Mouse (Mus musculus): ENCODE data around the gene Atg4d.
"Not testable (repeated sequence)": the region's sequence is repeated elsewhere in the genome, so short reads cannot be mapped to it uniquely, and the experiment has no call there.

Gene Atg4d

GRCm38 (mm10) chr9:21265000-21265561 is at the start of gene Atg4d:
Gene Atg4d, plus strand, starts transcription at chr9:21265293.
- DNase-seq = peak; percentile 96

- DNase-seq = no peak
Measured at GRCm38 (mm10) chr9:21216050-21216841, 48.8 kb upstream of the Atg4d start.

- no peak for DNase-seq
Measured at GRCm38 (mm10) chr9:21219820-21220219, 45.3 kb upstream of the Atg4d start.

GRCm38 (mm10) chr9:21220490-21221382 is 44.4 kb upstream of the Atg4d start:
- DNase-seq = peak; percentile 94

GRCm38 (mm10) chr9:21221383-21221929 is 43.6 kb upstream of the Atg4d start:
- DNase-seq = peak; percentile 78

- not testable (repeated sequence) for DNase-seq
Measured at GRCm38 (mm10) chr9:21223490-21223889, 41.6 kb upstream of the Atg4d start.

GRCm38 (mm10) chr9:21223906-21224305 is 41.2 kb upstream of the Atg4d start:
- DNase-seq = no peak

GRCm38 (mm10) chr9:21224576-21225414 is 40.3 kb upstream of the Atg4d start:
- no peak for DNase-seq

GRCm38 (mm10) chr9:21225415-21225758 is 39.7 kb upstream of the Atg4d start:
- DNase-seq = no peak

GRCm38 (mm10) chr9:21227342-21227741 is 37.8 kb upstream of the Atg4d start:
- peak; percentile 58 for DNase-seq

- DNase-seq = no peak
Measured at GRCm38 (mm10) chr9:21231551-21231950, 33.5 kb upstream of the Atg4d start.

- DNase-seq = no peak
Measured at GRCm38 (mm10) chr9:21232867-21233266, 32.2 kb upstream of the Atg4d start.

- DNase-seq = no peak
Measured at GRCm38 (mm10) chr9:21233366-21233765, 31.7 kb upstream of the Atg4d start.

GRCm38 (mm10) chr9:21233805-21234204 is 31.3 kb upstream of the Atg4d start:
- no peak for DNase-seq

- peak; percentile 33 for DNase-seq
Measured at GRCm38 (mm10) chr9:21235341-21235740, 29.8 kb upstream of the Atg4d start.

- no peak for DNase-seq
Measured at GRCm38 (mm10) chr9:21236991-21237367, 28.1 kb upstream of the Atg4d start.

- DNase-seq = peak; percentile 64
Measured at GRCm38 (mm10) chr9:21237368-21238003, 27.6 kb upstream of the Atg4d start.

- DNase-seq = no peak
Measured at GRCm38 (mm10) chr9:21238004-21238732, 26.9 kb upstream of the Atg4d start.

GRCm38 (mm10) chr9:21238733-21239464 is 26.2 kb upstream of the Atg4d start, which contains the start of gene Keap1:
Gene Keap1, minus strand, starts transcription at chr9:21239361.
- peak; percentile 94 for DNase-seq

GRCm38 (mm10) chr9:21239465-21239848 is 25.6 kb upstream of the Atg4d start:
- no peak for DNase-seq

Data from thymus, postnatal 14 days (tissue).